Mouse (Mus musculus): ENCODE measurements at regions not wholly inside any gene's neighbourhood (a gene's known extent, or its start where the extent isn't known, plus 50 kb on each side); places are given as distances from the start of the nearest gene placed in this dataset.

GRCm38 (mm10) chr9:50395543-50395942 is 50.8 kb upstream of the Rpl10-ps3 start:
- no peak for ATAC-seq (replicated peaks; ENCODE audit: low read depth, poor library complexity, severe bottlenecking)

GRCm38 (mm10) chr9:50396051-50396450 is 51.3 kb upstream of the Rpl10-ps3 start:
- no peak for ATAC-seq (replicated peaks; ENCODE audit: low read depth, poor library complexity, severe bottlenecking)

GRCm38 (mm10) chr9:50408396-50408795 is 63.6 kb upstream of the Rpl10-ps3 start:
- ATAC-seq (replicated peaks; ENCODE audit: low read depth, poor library complexity, severe bottlenecking) = no peak

- ATAC-seq (replicated peaks; ENCODE audit: low read depth, poor library complexity, severe bottlenecking) = no peak
These were observed 64.1 kb upstream of the Rpl10-ps3 start for GRCm38 (mm10) chr9:50408845-50409244.

- ATAC-seq (replicated peaks; ENCODE audit: low read depth, poor library complexity, severe bottlenecking) = no peak
These were observed 68.2 kb upstream of the Rpl10-ps3 start for GRCm38 (mm10) chr9:50412986-50413385.

- ATAC-seq (replicated peaks; ENCODE audit: low read depth, poor library complexity, severe bottlenecking) = no peak; the same call in 1 of the 2 replicates
These were observed 69.0 kb upstream of the Rpl10-ps3 start for GRCm38 (mm10) chr9:50413514-50414335.

GRCm38 (mm10) chr9:50414796-50415340 is 70.1 kb upstream of the Rpl10-ps3 start:
- no peak for ATAC-seq (replicated peaks; ENCODE audit: low read depth, poor library complexity, severe bottlenecking)

GRCm38 (mm10) chr9:50416677-50417076 is 71.9 kb upstream of the Rpl10-ps3 start:
- peak; percentile 83 for ATAC-seq (replicated peaks; ENCODE audit: low read depth, poor library complexity, severe bottlenecking)

GRCm38 (mm10) chr9:50421061-50421460 is 73.3 kb upstream of the Plet1 start:
- no peak for ATAC-seq (replicated peaks; ENCODE audit: low read depth, poor library complexity, severe bottlenecking)

GRCm38 (mm10) chr9:50421572-50422285 is 72.6 kb upstream of the Plet1 start:
- ATAC-seq (replicated peaks; ENCODE audit: low read depth, poor library complexity, severe bottlenecking) = no peak

GRCm38 (mm10) chr9:50425866-50426495 is 68.3 kb upstream of the Plet1 start:
- ATAC-seq (replicated peaks; ENCODE audit: low read depth, poor library complexity, severe bottlenecking) = peak; percentile 40; the same call in 1 of the 2 replicates

GRCm38 (mm10) chr9:50430147-50430546 is 64.2 kb upstream of the Plet1 start:
- ATAC-seq (replicated peaks; ENCODE audit: low read depth, poor library complexity, severe bottlenecking) = peak; percentile 79

GRCm38 (mm10) chr9:50433525-50433924 is 60.8 kb upstream of the Plet1 start:
- ATAC-seq (replicated peaks; ENCODE audit: low read depth, poor library complexity, severe bottlenecking) = no peak

- ATAC-seq (replicated peaks; ENCODE audit: low read depth, poor library complexity, severe bottlenecking) = no peak
These were observed 60.3 kb upstream of the Plet1 start for GRCm38 (mm10) chr9:50433978-50434377.

GRCm38 (mm10) chr9:50437830-50438722 is 56.2 kb upstream of the Plet1 start:
- ATAC-seq (replicated peaks; ENCODE audit: low read depth, poor library complexity, severe bottlenecking) = peak; percentile 91

GRCm38 (mm10) chr9:50438738-50439137 is 55.6 kb upstream of the Plet1 start:
- no peak for ATAC-seq (replicated peaks; ENCODE audit: low read depth, poor library complexity, severe bottlenecking)

GRCm38 (mm10) chr9:50440222-50440621 is 54.1 kb upstream of the Plet1 start:
- ATAC-seq (replicated peaks; ENCODE audit: low read depth, poor library complexity, severe bottlenecking) = no peak

- ATAC-seq (replicated peaks; ENCODE audit: low read depth, poor library complexity, severe bottlenecking) = no peak
These were observed 53.6 kb upstream of the Plet1 start for GRCm38 (mm10) chr9:50440689-50441088.

- ATAC-seq (replicated peaks; ENCODE audit: low read depth, poor library complexity, severe bottlenecking) = peak; percentile 87
These were observed 50.4 kb upstream of the Plet1 start for GRCm38 (mm10) chr9:50443708-50444463.
